In genomic region chr16:90676920-90677574, GRCm38 (mm10) we compare ENCODE assay signal across 8 mouse cellular contexts. TPM values are rescaled to one million over a fixed set of nuclear protein-coding genes. Genes with fewer than 3 reads are reported as not detected.
DNase-seq lines count a peak whose midpoint lies in the region; ATAC-seq and TF ChIP-seq lines count a peak whose summit lies in the region.

No protein-coding gene starts in this region.

- no peak overlapping the region for H3K9ac ChIP-seq in limb, embryonic 12.5 days (replicated peaks)
- no peak overlapping the region for H3K9ac ChIP-seq in forebrain, postnatal 0 days

- 47% methylated on average over 20 of the region's 20 CpGs for WGBS in limb, embryonic 12.5 days
- WGBS in forebrain, postnatal 0 days, result 88% methylated on average over 20 of the region's 20 CpGs

- H3K4me1 ChIP-seq in limb, embryonic 12.5 days (replicated peaks), result 0 out of 2 replicates have a peak, but pooled peaks cover 5% of the 10 kb centered on the region
- no peaks in the 10 kb centered on the region for H3K4me1 ChIP-seq in forebrain, postnatal 0 days (ENCODE audit: insufficient read depth)

- peak overlapping the region; percentile 37; the same call in 1 of the 2 replicates for H3K27ac ChIP-seq in limb, embryonic 12.5 days
- no peak overlapping the region for H3K27ac ChIP-seq in forebrain, postnatal 0 days (ENCODE audit: low read depth, low read length)

- H3K9me3 ChIP-seq in limb, embryonic 12.5 days, result no peaks in the 10 kb centered on the region
- H3K9me3 ChIP-seq in forebrain, postnatal 0 days (ENCODE audit: low read length), result 0 out of 2 replicates have a peak, but pooled peaks cover 3% of the 10 kb centered on the region

- no peaks in the 10 kb centered on the region for H3K36me3 ChIP-seq in limb, embryonic 12.5 days
- no peaks in the 10 kb centered on the region for H3K36me3 ChIP-seq in forebrain, postnatal 0 days (ENCODE audit: insufficient read depth)

- intact Hi-C loops in gastrocnemius, postnatal 36 days (cut with DNase I), result no loop called here

- H3K4me3 ChIP-seq in limb, embryonic 12.5 days (replicated peaks), result no peak overlapping the region
- no peak overlapping the region for H3K4me3 ChIP-seq in forebrain, postnatal 0 days (ENCODE audit: low read depth, low read length)

- no peak for TF ChIP-seq CTCF in forebrain, postnatal 0 days (IDR thresholded peaks at IDR 0.05; ENCODE audit: low read depth)

- peak; percentile 38 for DNase-seq in embryo, embryonic 10 days (ENCODE audit: low spot score)
- no peak for DNase-seq in embryo, embryonic 9.5 days (ENCODE audit: extremely low spot score)
- DNase-seq in MN1 (ENCODE audit: low spot score), result peak; percentile 10
- peak; percentile 39 to 49 for DNase-seq in gastrocnemius, postnatal 36 days
- no peak for DNase-seq in forebrain, postnatal 0 days
- DNase-seq in cerebellum, adult 9-10 months, result no peak
- no peak for DNase-seq in urinary bladder, postnatal 10 days (ENCODE audit: low spot score)

- no peak for ATAC-seq in limb, embryonic 12.5 days (ENCODE audit: insufficient number of reproducible peaks, insufficient read depth, low FRiP score, low TSS enrichment, low read depth)
- ATAC-seq in forebrain, postnatal 0 days, result no peak; the same call in 1 of the 2 replicates

- no peaks in the 10 kb centered on the region for H3K27me3 ChIP-seq in limb, embryonic 12.5 days
- H3K27me3 ChIP-seq in forebrain, postnatal 0 days (ENCODE audit: insufficient read depth, low read length), result no peaks in the 10 kb centered on the region

- no peak overlapping the region for H3K4me2 ChIP-seq in limb, embryonic 12.5 days
- no peak overlapping the region for H3K4me2 ChIP-seq in forebrain, postnatal 0 days (ENCODE audit: low read depth)

RNA-seq across cellular contexts. Expression of gene Mis18a, which starts 50.2 kb away (rescaled TPM):
- 1 to 10 TPM; 1.0 to 1.2 TPM for total RNA-seq in gastrocnemius, postnatal 36 days (2021)
- polyA plus RNA-seq in limb, embryonic 12.5 days (2016; fragmentation: Nextera tagmentation; extraction: Ambion mirVana), result 79.7 and 85.3 TPM in 2 replicates
- 24.1 and 27.0 TPM in 2 replicates for total RNA-seq in forebrain, postnatal 0 days (2014; rRNA removed)
- 29.8 and 33.6 TPM in 2 replicates for polyA plus RNA-seq in forebrain, postnatal 0 days (2015; fragmentation: Nextera tagmentation; extraction: Ambion mirVana)

Comparison
In these comparisons a context has a peak if more than half of its experiments do, and no peak if none do; other contexts are left out.
1. DNase-seq: peak in embryo, embryonic 10 days (single experiment), MN1 (single experiment) and gastrocnemius, postnatal 36 days (2 of 2); none in embryo, embryonic 9.5 days (single experiment), forebrain, postnatal 0 days (single experiment), cerebellum, adult 9-10 months (single experiment) and urinary bladder, postnatal 10 days (single experiment).
2. RNA of gene Mis18a, which starts 50.2 kb away (total RNA-seq): 24.1 to 27.0 TPM in forebrain, postnatal 0 days; 1.0 to 1.2 TPM in gastrocnemius, postnatal 36 days; every median in the first group is over 10 times any median in the second.